Mouse (Mus musculus): ENCODE data around the gene Chn2. TPM values are rescaled to one million over a fixed set of nuclear protein-coding genes. Genes with fewer than 3 reads are reported as not detected.

The Chn2 gene
- total and polyA plus RNA-seq, 2 experiments from 2014 or later: 33.3 to 49.4 TPM

GRCm38 (mm10) chr6:54120889-54121288, 81.5 kb downstream of the Chn2 start:
- TF ChIP-seq CTCF (IDR thresholded peaks at IDR 0.05; ENCODE audit: low read depth): no peak
- Histone ChIP-seq H3K4me3 (ENCODE audit: low read depth, low read length) (no peak overlapping the region), H3K36me3 (ENCODE audit: insufficient read depth) (no peaks in the 10 kb centered on the region), H3K27me3 (ENCODE audit: insufficient read depth, low read length) (no peaks in the 10 kb centered on the region), H3K27ac (ENCODE audit: low read depth, low read length) (no peak overlapping the region), H3K4me1 (ENCODE audit: insufficient read depth) (no peaks in the 10 kb centered on the region), H3K9me3 (ENCODE audit: low read length) (no peaks in the 10 kb centered on the region), H3K4me2 (ENCODE audit: low read depth) (no peak overlapping the region), H3K9ac (no peak overlapping the region)
- DNase-seq: no peak
- no peak for ATAC-seq
- WGBS: 79% methylated on average over 5 of the region's 5 CpGs

GRCm38 (mm10) chr6:54124519-54124918, 85.2 kb downstream of the Chn2 start:
- H3K9ac ChIP-seq: no peak overlapping the region
- TF ChIP-seq CTCF (IDR thresholded peaks at IDR 0.05; ENCODE audit: low read depth): no peak
- no peak overlapping the region for H3K4me2 ChIP-seq (ENCODE audit: low read depth)
- H3K4me1 ChIP-seq (ENCODE audit: insufficient read depth): peaks cover 5% of the 10 kb centered on the region; the same call in 1 of the 2 replicates
- no peak overlapping the region for H3K4me3 ChIP-seq (ENCODE audit: low read depth, low read length)
- 83% methylated on average over 3 of the region's 3 CpGs for WGBS
- DNase-seq (no peak), ATAC-seq (no peak)
- H3K27ac ChIP-seq (ENCODE audit: low read depth, low read length): no peak overlapping the region
- H3K9me3 ChIP-seq (ENCODE audit: low read length): no peaks in the 10 kb centered on the region
- no peaks in the 10 kb centered on the region for H3K36me3 ChIP-seq (ENCODE audit: insufficient read depth)
- no peaks in the 10 kb centered on the region for H3K27me3 ChIP-seq (ENCODE audit: insufficient read depth, low read length)

- Histone ChIP-seq H3K36me3 (ENCODE audit: insufficient read depth) (no peaks in the 10 kb centered on the region), H3K27me3 (ENCODE audit: insufficient read depth, low read length) (no peaks in the 10 kb centered on the region), H3K4me2 (ENCODE audit: low read depth) (no peak overlapping the region), H3K9me3 (ENCODE audit: low read length) (no peaks in the 10 kb centered on the region), H3K4me3 (ENCODE audit: low read depth, low read length) (no peak overlapping the region), H3K9ac (no peak overlapping the region), H3K4me1 (ENCODE audit: insufficient read depth) (peaks cover 7% of the 10 kb centered on the region; the same call in 1 of the 2 replicates), H3K27ac (ENCODE audit: low read depth, low read length) (no peak overlapping the region)
- WGBS: 92% methylated on average over 5 of the region's 5 CpGs
- ATAC-seq (no peak), DNase-seq (no peak)
- TF ChIP-seq CTCF (IDR thresholded peaks at IDR 0.05; ENCODE audit: low read depth): no peak
Measured at GRCm38 (mm10) chr6:54125536-54125935, 86.2 kb downstream of the Chn2 start.

- peak; percentile 79 for DNase-seq
- peak; percentile 87 for ATAC-seq
- Histone ChIP-seq H3K27ac (ENCODE audit: low read depth, low read length) (0 out of 2 replicates have a peak overlapping the region, but pooled peaks have one; percentile 16), H3K36me3 (ENCODE audit: insufficient read depth) (no peaks in the 10 kb centered on the region), H3K4me2 (ENCODE audit: low read depth) (no peak overlapping the region), H3K4me3 (ENCODE audit: low read depth, low read length) (no peak overlapping the region), H3K9me3 (ENCODE audit: low read length) (no peaks in the 10 kb centered on the region), H3K27me3 (ENCODE audit: insufficient read depth, low read length) (no peaks in the 10 kb centered on the region), H3K9ac (no peak overlapping the region), H3K4me1 (ENCODE audit: insufficient read depth) (peaks cover 7% of the 10 kb centered on the region; the same call in 1 of the 2 replicates)
- no peak for TF ChIP-seq CTCF (IDR thresholded peaks at IDR 0.05; ENCODE audit: low read depth)
- WGBS: 47% methylated on average over 9 of the region's 9 CpGs
Measured at GRCm38 (mm10) chr6:54126225-54126992, 87.1 kb downstream of the Chn2 start.

GRCm38 (mm10) chr6:54126993-54127697, 87.8 kb downstream of the Chn2 start:
- no peaks in the 10 kb centered on the region for H3K9me3 ChIP-seq (ENCODE audit: low read length)
- no peak overlapping the region for H3K9ac ChIP-seq
- 53% methylated on average over 11 of the region's 11 CpGs for WGBS
- H3K27ac ChIP-seq (ENCODE audit: low read depth, low read length): peak overlapping the region; percentile 29; the same call in 1 of the 2 replicates
- no peaks in the 10 kb centered on the region for H3K36me3 ChIP-seq (ENCODE audit: insufficient read depth)
- H3K4me2 ChIP-seq (ENCODE audit: low read depth): no peak overlapping the region
- ATAC-seq (peak; percentile 67), DNase-seq (no peak)
- no peak for TF ChIP-seq CTCF (IDR thresholded peaks at IDR 0.05; ENCODE audit: low read depth)
- H3K4me3 ChIP-seq (ENCODE audit: low read depth, low read length): no peak overlapping the region
- peaks cover 7% of the 10 kb centered on the region; the same call in 1 of the 2 replicates for H3K4me1 ChIP-seq (ENCODE audit: insufficient read depth)
- H3K27me3 ChIP-seq (ENCODE audit: insufficient read depth, low read length): no peaks in the 10 kb centered on the region

GRCm38 (mm10) chr6:54128702-54129101, 89.3 kb downstream of the Chn2 start:
- Histone ChIP-seq H3K9ac (no peak overlapping the region), H3K27ac (ENCODE audit: low read depth, low read length) (no peak overlapping the region), H3K4me2 (ENCODE audit: low read depth) (no peak overlapping the region), H3K27me3 (ENCODE audit: insufficient read depth, low read length) (no peaks in the 10 kb centered on the region), H3K4me3 (ENCODE audit: low read depth, low read length) (no peak overlapping the region), H3K9me3 (ENCODE audit: low read length) (no peaks in the 10 kb centered on the region), H3K36me3 (ENCODE audit: insufficient read depth) (no peaks in the 10 kb centered on the region), H3K4me1 (ENCODE audit: insufficient read depth) (peaks cover 7% of the 10 kb centered on the region; the same call in 1 of the 2 replicates)
- ATAC-seq: no peak
- no peak for TF ChIP-seq CTCF (IDR thresholded peaks at IDR 0.05; ENCODE audit: low read depth)
- no peak for DNase-seq
- 78% methylated on average over 1 of the region's 1 CpGs for WGBS

GRCm38 (mm10) chr6:54129570-54129969, 90.2 kb downstream of the Chn2 start:
- Histone ChIP-seq H3K9ac (no peak overlapping the region), H3K27me3 (ENCODE audit: insufficient read depth, low read length) (no peaks in the 10 kb centered on the region), H3K4me1 (ENCODE audit: insufficient read depth) (peaks cover 7% of the 10 kb centered on the region; the same call in 1 of the 2 replicates), H3K27ac (ENCODE audit: low read depth, low read length) (no peak overlapping the region), H3K4me2 (ENCODE audit: low read depth) (no peak overlapping the region), H3K9me3 (ENCODE audit: low read length) (no peaks in the 10 kb centered on the region), H3K36me3 (ENCODE audit: insufficient read depth) (no peaks in the 10 kb centered on the region), H3K4me3 (ENCODE audit: low read depth, low read length) (no peak overlapping the region)
- DNase-seq (no peak), ATAC-seq (no peak)
- TF ChIP-seq CTCF (IDR thresholded peaks at IDR 0.05; ENCODE audit: low read depth): no peak
- WGBS: 30% methylated on average over 2 of the region's 2 CpGs

Measured in forebrain, postnatal 0 days (tissue).